In the genomic region with DNA sequence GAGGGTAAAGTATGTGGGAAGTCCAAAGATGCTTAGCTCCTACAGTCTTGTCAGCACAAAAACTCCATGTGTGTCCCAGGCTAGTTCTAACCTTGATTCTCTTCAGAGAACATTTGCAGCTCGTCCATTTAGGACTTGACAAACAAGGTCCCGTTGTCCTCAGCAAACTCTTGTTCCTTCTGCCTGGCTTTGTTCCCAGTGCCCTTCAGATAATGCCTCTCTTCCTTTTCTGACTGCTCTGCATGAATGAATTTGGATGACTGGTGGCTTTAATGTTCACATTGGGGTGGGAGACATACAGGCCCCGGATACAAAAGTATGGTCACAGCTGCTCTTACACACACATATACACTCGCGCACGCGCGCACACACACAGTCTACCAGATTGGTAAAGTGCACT, we compare ENCODE assay signal across 14 mouse cellular contexts. TPM values are rescaled to one million over a fixed set of nuclear protein-coding genes. Genes with fewer than 3 reads are reported as not detected.
DNase-seq lines count a peak whose midpoint lies in the region; ATAC-seq and TF ChIP-seq lines count a peak whose summit lies in the region.
"Had no signal": no experiment of that assay in that cellular context is flagged by ENCODE, and none has a peak within 500 bp of the region (broad histone marks: within the 10 kb centered on the region; RNA-seq: fewer than 3 reads in every experiment).

No protein-coding gene starts in this region.

- H3K27me3 ChIP-seq in hindbrain, postnatal 0 days (ENCODE audit: insufficient read depth, low read length), result no peaks in the 10 kb centered on the region
- H3K27me3 ChIP-seq in hindbrain, embryonic 10.5 days (ENCODE audit: insufficient read depth, poor library complexity, severe bottlenecking), result no peaks in the 10 kb centered on the region
- no peaks in the 10 kb centered on the region for H3K27me3 ChIP-seq in lung, postnatal 0 days (replicated peaks; ENCODE audit: insufficient read depth, low read length)
- no peaks in the 10 kb centered on the region for H3K27me3 ChIP-seq in heart, postnatal 0 days (ENCODE audit: control insufficient read depth, insufficient read depth, low read length)
- H3K27me3 ChIP-seq: forebrain, embryonic 13.5 days; hindbrain, embryonic 15.5 days; megakaryocyte, embryonic 14.5 days had no signal

- H3K4me3 ChIP-seq in hindbrain, postnatal 0 days (ENCODE audit: low read length), result no peak overlapping the region
- no peak overlapping the region for H3K4me3 ChIP-seq in hindbrain, embryonic 10.5 days
- H3K4me3 ChIP-seq in lung, postnatal 0 days (ENCODE audit: low read depth, low read length), result no peak overlapping the region
- no peak overlapping the region for H3K4me3 ChIP-seq in heart, postnatal 0 days (ENCODE audit: low read depth, low read length)
- H3K4me3 ChIP-seq: forebrain, embryonic 13.5 days; hindbrain, embryonic 15.5 days; megakaryocyte, embryonic 14.5 days had no signal

- no peak for TF ChIP-seq CTCF in hindbrain, postnatal 0 days (IDR thresholded peaks at IDR 0.05; ENCODE audit: low read depth)
- TF ChIP-seq CTCF in lung, postnatal 0 days (IDR thresholded peaks at IDR 0.05), result no peak
- TF ChIP-seq CTCF in heart, postnatal 0 days (IDR thresholded peaks at IDR 0.05; ENCODE audit: low read depth), result no peak

- H3K36me3 ChIP-seq in hindbrain, postnatal 0 days (ENCODE audit: insufficient read depth, low read length), result no peaks in the 10 kb centered on the region; the same call in 1 of the 2 replicates
- peaks cover 69% of the 10 kb centered on the region for H3K36me3 ChIP-seq in hindbrain, embryonic 10.5 days
- H3K36me3 ChIP-seq in lung, postnatal 0 days (ENCODE audit: insufficient read depth, low read length), result peaks cover 19% of the 10 kb centered on the region
- peaks cover 68% of the 10 kb centered on the region for H3K36me3 ChIP-seq in heart, postnatal 0 days (replicated peaks; ENCODE audit: control insufficient read depth, insufficient read depth, low read length)

- WGBS in hindbrain, postnatal 0 days, result 49% methylated on average over 8 of the region's 8 CpGs
- WGBS in hindbrain, embryonic 10.5 days, result 84% methylated on average over 8 of the region's 8 CpGs
- 65% methylated on average over 8 of the region's 8 CpGs for WGBS in lung, postnatal 0 days
- WGBS in heart, postnatal 0 days, result 56% methylated on average over 8 of the region's 8 CpGs

- H3K9ac ChIP-seq in hindbrain, postnatal 0 days (replicated peaks; ENCODE audit: low read length), result no peak overlapping the region
- H3K9ac ChIP-seq in lung, postnatal 0 days (replicated peaks; ENCODE audit: low read depth), result no peak overlapping the region
- H3K9ac ChIP-seq in heart, postnatal 0 days (replicated peaks; ENCODE audit: low read depth, low read length), result no peak overlapping the region
- H3K9ac ChIP-seq: forebrain, embryonic 13.5 days; hindbrain, embryonic 15.5 days had no signal

- H3K4me1 ChIP-seq in hindbrain, postnatal 0 days (ENCODE audit: insufficient read depth, low read length), result no peaks in the 10 kb centered on the region
- H3K4me1 ChIP-seq in hindbrain, embryonic 10.5 days (replicated peaks), result 0 out of 2 replicates have a peak, but pooled peaks cover 3% of the 10 kb centered on the region
- H3K4me1 ChIP-seq in lung, postnatal 0 days (ENCODE audit: insufficient read depth, low read depth, low read length), result peaks cover 4% of the 10 kb centered on the region; the same call in 1 of the 2 replicates
- peaks cover 7% of the 10 kb centered on the region for H3K4me1 ChIP-seq in heart, postnatal 0 days (ENCODE audit: control insufficient read depth, insufficient read depth)
- H3K4me1 ChIP-seq: forebrain, embryonic 13.5 days; hindbrain, embryonic 15.5 days had no signal

- H3K27ac ChIP-seq in hindbrain, postnatal 0 days, result peak overlapping the region; percentile 17; the same call in 1 of the 2 replicates
- H3K27ac ChIP-seq in hindbrain, embryonic 10.5 days, result no peak overlapping the region
- H3K27ac ChIP-seq in lung, postnatal 0 days (ENCODE audit: low read length), result peak overlapping the region; percentile 39
- peak overlapping the region; percentile 81 for H3K27ac ChIP-seq in heart, postnatal 0 days (ENCODE audit: low read depth)
- H3K27ac ChIP-seq: forebrain, embryonic 13.5 days; hindbrain, embryonic 15.5 days had no signal

- TF ChIP-seq EP300 in lung, postnatal 0 days (IDR thresholded peaks at IDR 0.05), result no peak
- TF ChIP-seq EP300 in heart, postnatal 0 days (IDR thresholded peaks at IDR 0.05; ENCODE audit: low read depth), result 0 out of 2 replicates have a peak, but pooled peaks have one; percentile 27

- ATAC-seq in hindbrain, postnatal 0 days, result peak; percentile 68
- ATAC-seq in lung, postnatal 0 days, result no peak
- peak; percentile 74 for ATAC-seq in heart, postnatal 0 days (ENCODE audit: insufficient read depth, low read depth)
- no peak for ATAC-seq in megakaryocyte-erythroid progenitor cell, adult 5-6 weeks (replicated peaks; ENCODE audit: low FRiP score, low TSS enrichment, poor library complexity, severe bottlenecking)
- ATAC-seq: activated CD4-positive, CD25-positive, alpha-beta regulatory T cell, adult 4 months; forebrain, embryonic 13.5 days had no signal

- H3K9me3 ChIP-seq in hindbrain, postnatal 0 days (ENCODE audit: low read length), result no peaks in the 10 kb centered on the region
- no peaks in the 10 kb centered on the region for H3K9me3 ChIP-seq in hindbrain, embryonic 10.5 days
- H3K9me3 ChIP-seq in lung, postnatal 0 days (ENCODE audit: low read length), result no peaks in the 10 kb centered on the region
- H3K9me3 ChIP-seq in heart, postnatal 0 days (replicated peaks; ENCODE audit: control insufficient read depth, low read length), result no peaks in the 10 kb centered on the region
- H3K9me3 ChIP-seq: forebrain, embryonic 13.5 days; megakaryocyte, embryonic 14.5 days had no signal

- peak; percentile 54 for DNase-seq in hindbrain, postnatal 0 days (ENCODE audit: low spot score)
- no peak for DNase-seq in hindbrain, embryonic 10.5 days (ENCODE audit: low spot score)
- DNase-seq in lung, postnatal 0 days (ENCODE audit: low spot score), result peak; percentile 43
- no peak for DNase-seq in lung, adult 18-20 months
- DNase-seq in adrenal gland, postnatal 14 days, result peak; percentile 84
- DNase-seq in heart, postnatal 0 days (ENCODE audit: low spot score), result peak; percentile 84
- no peak for DNase-seq in urinary bladder, adult 2 months (ENCODE audit: low spot score)
- DNase-seq: gastrocnemius, postnatal 14 days; liver had no signal

- H3K4me2 ChIP-seq in hindbrain, postnatal 0 days (ENCODE audit: low read depth, low read length), result no peak overlapping the region
- H3K4me2 ChIP-seq in lung, postnatal 0 days (replicated peaks; ENCODE audit: low read depth, low read length), result no peak overlapping the region
- H3K4me2 ChIP-seq in heart, postnatal 0 days (ENCODE audit: low read depth, low read length), result no peak overlapping the region
- H3K4me2 ChIP-seq: forebrain, embryonic 13.5 days; hindbrain, embryonic 15.5 days had no signal

RNA-seq across cellular contexts. Expression of a gene that starts 59.1 kb away (rescaled TPM):
- 23.3 and 32.6 TPM in 2 replicates for total RNA-seq in hindbrain, postnatal 0 days (2014; rRNA removed)
- 76.3 and 80.0 TPM in 2 replicates for polyA plus RNA-seq in hindbrain, postnatal 0 days (2015; fragmentation: Nextera tagmentation; extraction: Ambion mirVana)
- polyA plus RNA-seq in hindbrain, embryonic 10.5 days (2016; fragmentation: Nextera tagmentation; extraction: Ambion mirVana), result 83.6 and 103 TPM in 2 replicates
- 95.5 and 96.2 TPM in 2 replicates for polyA plus RNA-seq in lung, postnatal 0 days (2015; fragmentation: Nextera tagmentation; extraction: Ambion mirVana)
- total RNA-seq in adrenal gland, postnatal 14 days (2021), result 131 and 135 TPM in 2 replicates
- 16.6 and 19.1 TPM in 2 replicates for total RNA-seq in heart, postnatal 0 days (2014; rRNA removed; ENCODE audit: low replicate concordance)
- 50.7 and 53.6 TPM in 2 replicates for polyA plus RNA-seq in heart, postnatal 0 days (2015; fragmentation: Nextera tagmentation; extraction: Ambion mirVana)
- 24.4 and 27.2 TPM in 2 replicates for polyA plus RNA-seq in urinary bladder, adult 2 months (2012; rRNA removed)
- total RNA-seq in megakaryocyte-erythroid progenitor cell, adult 5-6 weeks (2014; fragmentation: Nextera tagmentation), result 58.6 and 105 TPM in 2 replicates
- 104 and 158 TPM in 2 replicates for total RNA-seq in megakaryocyte-erythroid progenitor cell, adult 5-6 weeks (2017)

Comparison
In these comparisons a context has a peak if more than half of its experiments do, and no peak if none do; other contexts are left out.
1. DNase-seq: peak in hindbrain, postnatal 0 days (single experiment), lung, postnatal 0 days (single experiment), adrenal gland, postnatal 14 days (single experiment) and heart, postnatal 0 days (single experiment); none in hindbrain, embryonic 10.5 days (single experiment), lung, adult 18-20 months (0 of 2) and urinary bladder, adult 2 months (single experiment).
2. ATAC-seq: peak in hindbrain, postnatal 0 days (single experiment) and heart, postnatal 0 days (single experiment); none in lung, postnatal 0 days (single experiment) and megakaryocyte-erythroid progenitor cell, adult 5-6 weeks (single experiment).